Mouse (Mus musculus) lung, postnatal 0 days (tissue): Measurements from ENCODE around the gene Patj. TPM values are rescaled to one million over a fixed set of nuclear protein-coding genes. Genes with fewer than 3 reads are reported as not detected.

Source experiments
- ATAC-seq: fragments of 200-750 bp; cut with Nextera tagmentation; 2 replicates; pipeline ENCODE4 v1.8.0; 2017; ENCODE audit warnings: moderate library complexity
- DNase-seq: peaks from one replicate; pipeline ENCODE4 v3.0.0-alpha.2; 2016; ENCODE audit warnings: low spot score
- H3K27ac ChIP-seq: fragments of 300-500 bp; sonication (generic); 2 replicates; pipeline ENCODE4 v1.5.1; 2014; ENCODE audit warnings: antibody characterized with exemption, mild to moderate bottlenecking, low read length, mixed read lengths
- H3K27me3 ChIP-seq: fragments of 300-500 bp; sonication (generic); replicated peaks from 2 replicates; pipeline ENCODE4 v1.6.1; 2014; ENCODE audit warnings: low read length, mixed read lengths; ENCODE audit not compliant: insufficient read depth
- H3K36me3 ChIP-seq: fragments of 300-500 bp; sonication (generic); 2 replicates; pipeline ENCODE4 v1.6.1; 2014; ENCODE audit warnings: low read length, mixed read lengths; ENCODE audit not compliant: insufficient read depth
- H3K4me1 ChIP-seq: fragments of 300-500 bp; sonication (generic); 2 replicates; pipeline ENCODE4 v1.6.1; 2014; ENCODE audit warnings: antibody characterized with exemption, low read depth, low read length, mixed read lengths; ENCODE audit not compliant: insufficient read depth
- H3K4me2 ChIP-seq: fragments of 300-500 bp; sonication (generic); replicated peaks from 2 replicates; pipeline ENCODE4 v1.6.1; 2014; ENCODE audit warnings: low read depth, mild to moderate bottlenecking, low read length, moderate library complexity, mixed read lengths
- H3K4me3 ChIP-seq: fragments of 300-500 bp; sonication (generic); 2 replicates; pipeline ENCODE4 v1.5.1; 2014; ENCODE audit warnings: low read depth, low read length
- H3K9ac ChIP-seq: fragments of 300-500 bp; sonication (generic); replicated peaks from 2 replicates; pipeline ENCODE4 v1.6.1; 2014; ENCODE audit warnings: low read depth, mild to moderate bottlenecking
- H3K9me3 ChIP-seq: fragments of 300-500 bp; sonication (generic); 2 replicates; pipeline ENCODE4 v1.6.1; 2016; ENCODE audit warnings: low read length, mixed read lengths
- CTCF ChIP-seq: IDR thresholded peaks from 2 replicates; pipeline ENCODE4 v1.5.1; 2016; ENCODE audit warnings: antibody characterized with exemption, mild to moderate bottlenecking
- EP300 ChIP-seq: IDR thresholded peaks from 2 replicates; pipeline ENCODE4 v1.6.1; 2016; ENCODE audit warnings: antibody characterized with exemption, mild to moderate bottlenecking, control low read depth
- WGBS: fragments of 180-500 bp; shearing (Covaris S2); extraction: QIAGEN DNeasy Blood & Tissue Kit; methylation state at CpG from one replicate; pipeline ENCODE4 v1.1.7; 2014; 5-methylcytosine and 5-hydroxymethylcytosine counted together
- polyA plus RNA-seq: library from polyadenylated mRNA; unstranded; fragments of >200 nt; fragmentation: Nextera tagmentation; extraction: Ambion mirVana; gene quantifications from 2 replicates; pipeline ENCODE4 v1.2.1, GENCODE M21; 2015

Patj gene
- polyA plus RNA-seq, 1 experiment from 2014 or later: 13.4 TPM

DNA sequence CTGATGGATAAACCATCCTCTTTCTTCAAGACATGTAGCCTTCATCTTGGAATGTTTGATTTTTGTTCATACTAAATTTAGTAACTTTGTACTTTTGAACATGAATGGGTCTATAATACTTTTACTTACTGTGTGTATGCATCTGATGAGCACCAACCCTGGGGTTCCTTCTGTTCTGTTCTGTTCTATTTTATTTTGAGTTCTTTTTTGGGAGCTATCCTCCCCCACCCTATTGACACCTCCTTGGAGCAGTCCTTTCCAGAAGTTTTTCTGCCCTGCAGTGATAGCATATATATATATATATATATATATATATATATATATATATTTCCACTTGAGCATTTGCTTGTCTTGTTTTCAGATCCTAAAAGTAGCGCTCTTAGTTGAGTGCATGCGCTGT, 57.1 kb downstream of the Patj start:
- no peak for TF ChIP-seq CTCF
- TF ChIP-seq EP300: no peak
- Histone ChIP-seq H3K4me2 (no peak overlapping the region), H3K4me3 (no peak overlapping the region), H3K9ac (no peak overlapping the region), H3K27me3 (no peaks in the 10 kb centered on the region), H3K27ac (no peak overlapping the region), H3K9me3 (no peaks in the 10 kb centered on the region), H3K4me1 (no peaks in the 10 kb centered on the region), H3K36me3 (no peaks in the 10 kb centered on the region)
- WGBS: 92% methylated on average over 2 of the region's 2 CpGs
- ATAC-seq (no peak), DNase-seq (no peak)

DNA sequence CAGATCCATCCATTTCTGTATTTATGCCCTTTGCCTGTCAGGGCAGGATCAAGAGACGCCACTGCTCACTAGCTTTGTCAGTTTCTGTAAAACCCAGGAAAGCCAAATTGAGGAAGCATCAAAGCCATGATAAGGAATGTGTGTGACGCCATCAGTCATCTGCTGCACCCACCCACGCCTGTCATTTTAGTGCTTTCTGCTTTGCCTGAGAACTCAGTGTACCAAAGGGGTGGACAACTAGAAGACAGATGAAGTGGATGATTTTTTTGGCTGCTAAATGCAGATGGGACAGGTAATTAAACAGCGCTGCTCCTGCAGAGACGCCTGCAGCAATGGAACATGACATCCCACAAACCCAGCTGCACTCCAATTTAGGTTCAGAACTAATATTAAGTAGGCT, 57.6 kb downstream of the Patj start:
- ATAC-seq (no peak), DNase-seq (no peak)
- Histone ChIP-seq H3K27ac (no peak overlapping the region), H3K9ac (no peak overlapping the region), H3K4me3 (no peak overlapping the region), H3K9me3 (no peaks in the 10 kb centered on the region), H3K27me3 (no peaks in the 10 kb centered on the region), H3K4me1 (no peaks in the 10 kb centered on the region), H3K36me3 (no peaks in the 10 kb centered on the region), H3K4me2 (no peak overlapping the region)
- 69% methylated on average over 5 of the region's 5 CpGs for WGBS
- no peak for TF ChIP-seq EP300
- no peak for TF ChIP-seq CTCF

DNA sequence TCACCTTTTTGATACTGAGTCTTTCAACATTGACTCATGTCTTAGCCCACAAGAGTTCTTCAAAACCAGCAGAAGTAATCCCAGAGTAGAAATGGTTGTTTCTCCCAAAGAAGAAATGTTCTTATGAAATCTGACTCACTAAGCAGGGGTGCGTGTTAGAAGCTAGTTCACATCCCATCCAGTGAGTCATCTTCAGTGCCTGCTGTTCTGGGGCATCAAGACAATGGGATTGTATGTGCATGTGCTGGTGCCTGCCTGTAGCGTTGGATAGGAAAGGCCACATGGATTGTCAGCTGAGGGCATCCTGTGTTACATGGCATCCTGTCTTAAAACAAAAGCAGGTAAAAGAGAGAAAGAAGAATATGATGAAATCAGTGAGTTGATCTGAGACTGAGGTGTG, 59.8 kb downstream of the Patj start:
- no peaks in the 10 kb centered on the region for H3K36me3 ChIP-seq
- H3K9ac ChIP-seq: no peak overlapping the region
- H3K27ac ChIP-seq: no peak overlapping the region
- H3K4me1 ChIP-seq: no peaks in the 10 kb centered on the region
- no peak for DNase-seq
- H3K9me3 ChIP-seq: no peaks in the 10 kb centered on the region
- no peak overlapping the region for H3K4me2 ChIP-seq
- ATAC-seq: no peak
- TF ChIP-seq CTCF: no peak
- TF ChIP-seq EP300: no peak
- H3K4me3 ChIP-seq: no peak overlapping the region
- H3K27me3 ChIP-seq: no peaks in the 10 kb centered on the region
- whole genome bisulfite sequencing: 83% methylated on average over 2 of the region's 2 CpGs

DNA sequence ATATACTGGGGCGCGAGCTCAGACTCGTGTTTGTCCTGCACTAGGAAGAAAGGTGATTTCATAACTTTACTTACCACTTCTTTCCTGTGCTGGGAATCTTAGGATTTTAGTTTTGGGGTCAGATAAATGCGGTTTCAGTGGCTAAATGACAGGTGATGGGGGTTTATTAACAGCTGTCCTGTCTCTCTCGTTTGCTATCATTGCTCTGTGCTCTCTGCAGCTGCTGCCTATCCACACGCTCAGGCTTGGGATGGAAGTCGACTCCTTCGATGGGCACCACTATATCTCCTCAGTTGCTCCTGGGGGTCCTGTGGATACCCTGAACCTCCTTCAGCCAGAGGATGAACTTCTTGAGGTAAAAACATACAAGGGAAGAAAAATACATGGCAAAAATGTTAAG, 60.3 kb downstream of the Patj start:
- H3K9me3 ChIP-seq: no peaks in the 10 kb centered on the region
- no peak overlapping the region for H3K4me2 ChIP-seq
- DNase-seq (no peak), ATAC-seq (no peak)
- no peak for TF ChIP-seq CTCF
- no peak for TF ChIP-seq EP300
- H3K27ac ChIP-seq: no peak overlapping the region
- 93% methylated on average over 8 of the region's 8 CpGs for WGBS
- no peaks in the 10 kb centered on the region for H3K36me3 ChIP-seq
- H3K9ac ChIP-seq: no peak overlapping the region
- H3K27me3 ChIP-seq: no peaks in the 10 kb centered on the region
- no peaks in the 10 kb centered on the region for H3K4me1 ChIP-seq
- no peak overlapping the region for H3K4me3 ChIP-seq

DNA sequence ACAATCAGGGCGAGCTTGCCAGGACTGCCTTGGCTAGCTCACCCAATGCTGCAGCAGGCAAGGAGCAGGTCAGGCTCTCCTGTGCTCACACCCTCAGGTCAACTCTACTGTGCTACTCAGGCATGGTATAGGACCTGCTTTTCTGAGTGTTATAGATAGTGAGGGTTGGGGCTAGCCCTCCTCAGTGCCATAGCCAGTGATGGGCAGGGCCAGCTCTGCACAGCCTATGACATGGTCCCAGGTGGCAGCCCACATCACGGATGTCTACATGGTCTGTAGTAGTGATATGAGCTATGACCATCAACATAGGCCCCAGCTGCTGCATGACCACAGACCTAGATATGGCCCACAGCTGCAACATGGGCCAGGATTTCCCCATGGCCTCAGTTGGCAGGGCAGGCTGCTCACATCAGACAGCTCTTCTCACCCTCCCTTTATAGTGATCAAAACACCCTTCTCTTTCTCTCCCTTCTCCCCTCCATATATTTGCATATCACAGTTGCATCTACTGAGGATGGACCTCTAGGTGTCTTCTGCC, 66.3 kb downstream of the Patj start:
- no peak overlapping the region for H3K4me3 ChIP-seq
- H3K9me3 ChIP-seq: no peaks in the 10 kb centered on the region
- H3K4me2 ChIP-seq: no peak overlapping the region
- TF ChIP-seq EP300 (no peak), CTCF (no peak)
- H3K36me3 ChIP-seq: no peaks in the 10 kb centered on the region
- H3K27me3 ChIP-seq: no peaks in the 10 kb centered on the region
- H3K9ac ChIP-seq: no peak overlapping the region
- no peak for DNase-seq
- no peak for ATAC-seq
- H3K4me1 ChIP-seq: no peaks in the 10 kb centered on the region
- WGBS: 83% methylated on average over 2 of the region's 2 CpGs
- H3K27ac ChIP-seq: no peak overlapping the region

DNA sequence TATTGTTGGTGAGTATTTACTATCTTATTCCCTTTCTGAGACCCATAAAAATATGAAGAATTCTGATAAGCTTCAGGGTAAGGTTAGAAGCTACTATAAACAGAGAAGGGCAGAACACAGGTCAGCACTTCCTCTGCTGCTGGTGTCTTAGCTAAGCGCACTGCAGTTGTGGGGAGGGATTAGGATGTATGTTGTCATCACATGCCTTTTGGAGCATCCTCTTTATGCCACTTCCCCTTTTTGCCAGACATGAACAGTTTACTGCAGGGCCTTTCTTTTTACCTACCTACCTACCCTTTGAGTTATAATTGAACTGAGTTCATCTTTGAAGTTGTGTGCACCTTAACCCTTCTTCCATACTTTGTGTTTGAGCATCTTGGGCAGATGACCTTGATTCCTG, 69.9 kb downstream of the Patj start:
- Histone ChIP-seq H3K9me3 (no peaks in the 10 kb centered on the region), H3K9ac (no peak overlapping the region), H3K27ac (no peak overlapping the region), H3K4me3 (no peak overlapping the region), H3K27me3 (no peaks in the 10 kb centered on the region), H3K36me3 (no peaks in the 10 kb centered on the region), H3K4me2 (no peak overlapping the region), H3K4me1 (no peaks in the 10 kb centered on the region)
- 65% methylated on average over 1 of the region's 1 CpGs for WGBS
- no peak for DNase-seq
- TF ChIP-seq CTCF (no peak), EP300 (no peak)
- ATAC-seq: no peak

DNA sequence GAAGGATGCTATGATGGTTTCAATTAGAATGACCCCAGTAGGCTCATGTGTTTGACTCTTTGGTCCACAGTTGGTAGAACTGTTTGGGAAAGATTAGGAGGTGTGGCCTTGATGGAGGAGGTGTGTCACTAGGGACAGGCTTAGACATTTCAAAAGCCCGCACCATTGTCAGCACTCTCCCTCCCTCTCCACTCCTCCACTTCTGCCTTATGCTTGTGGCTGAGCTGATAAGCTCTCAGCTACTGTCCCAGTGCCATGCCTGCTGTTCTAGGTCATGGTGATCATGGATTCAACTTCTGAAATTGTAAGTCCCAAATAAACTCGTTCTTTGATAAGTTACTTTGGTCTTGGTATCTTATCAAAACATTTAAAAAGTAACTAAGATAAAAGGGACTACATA, 70.3 kb downstream of the Patj start:
- 64% methylated on average over 2 of the region's 2 CpGs for WGBS
- no peak for ATAC-seq

More for the DNA sequence above, 70.3 kb downstream of the Patj start:
- H3K4me1 ChIP-seq: no peaks in the 10 kb centered on the region
- H3K9me3 ChIP-seq: no peaks in the 10 kb centered on the region
- no peak overlapping the region for H3K27ac ChIP-seq
- H3K4me2 ChIP-seq: no peak overlapping the region
- TF ChIP-seq EP300 (no peak), CTCF (no peak)
- H3K27me3 ChIP-seq: no peaks in the 10 kb centered on the region
- no peaks in the 10 kb centered on the region for H3K36me3 ChIP-seq
- no peak overlapping the region for H3K4me3 ChIP-seq
- DNase-seq: no peak
- no peak overlapping the region for H3K9ac ChIP-seq
